Mouse (Mus musculus): ENCODE measurements around the gene Hoxa1.

Hoxa1 gene

DNA sequence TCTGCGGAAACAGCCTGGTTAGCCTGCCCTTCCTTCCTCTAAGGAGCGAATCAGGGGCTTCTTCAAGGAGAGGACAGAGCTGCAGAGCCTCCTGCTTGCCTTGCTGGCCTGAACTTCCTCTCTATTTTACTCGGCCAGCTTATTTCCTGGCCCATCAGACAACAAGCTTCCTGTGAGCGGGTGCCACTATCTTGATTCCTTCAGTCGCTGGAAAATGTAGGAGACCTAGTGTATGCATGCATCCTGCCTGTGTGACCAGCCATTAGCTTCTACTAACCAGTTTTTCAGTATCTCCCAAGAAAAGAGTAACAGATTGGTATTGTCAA lies 12.7 kb upstream of the Hoxa1 start:
- DNase-seq (ENCODE audit: low spot score) = no peak

DNA sequence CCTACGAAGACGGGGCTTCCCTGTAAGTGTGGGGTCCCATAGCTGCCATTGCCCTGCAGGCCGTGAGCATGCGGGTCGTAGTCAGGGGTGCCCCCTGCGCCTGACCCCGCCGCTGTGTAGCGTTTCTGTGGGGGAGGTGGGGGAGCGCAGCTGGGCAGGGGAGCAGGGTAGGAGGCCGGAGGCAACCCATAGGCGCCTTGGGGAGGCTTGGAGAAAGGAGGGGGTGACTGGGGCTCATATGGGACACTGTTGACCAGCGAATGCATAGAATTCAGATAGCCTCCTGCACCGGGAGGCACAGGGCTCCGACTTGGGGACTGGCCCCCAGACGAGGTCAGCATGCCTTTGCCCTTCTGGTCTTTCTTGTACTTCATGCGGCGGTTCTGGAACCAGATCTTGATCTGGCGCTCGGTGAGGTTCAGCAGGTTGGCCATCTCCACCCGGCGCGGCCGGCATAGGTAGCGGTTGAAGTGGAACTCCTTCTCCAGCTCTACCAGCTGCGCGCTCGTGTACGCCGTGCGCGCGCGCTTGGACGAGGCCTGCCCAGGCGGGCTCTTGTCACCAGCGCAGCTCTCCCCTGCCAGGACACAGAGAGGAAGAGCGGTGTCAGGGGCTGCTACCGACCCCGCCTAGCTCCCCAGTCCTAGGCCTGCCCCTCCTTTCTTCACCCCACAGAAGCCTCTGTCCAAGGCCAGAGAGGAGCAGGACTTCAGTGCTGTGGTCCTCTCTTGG lies 12.2 kb upstream of the Hoxa1 start:
- no peak for DNase-seq (ENCODE audit: low spot score)

DNA sequence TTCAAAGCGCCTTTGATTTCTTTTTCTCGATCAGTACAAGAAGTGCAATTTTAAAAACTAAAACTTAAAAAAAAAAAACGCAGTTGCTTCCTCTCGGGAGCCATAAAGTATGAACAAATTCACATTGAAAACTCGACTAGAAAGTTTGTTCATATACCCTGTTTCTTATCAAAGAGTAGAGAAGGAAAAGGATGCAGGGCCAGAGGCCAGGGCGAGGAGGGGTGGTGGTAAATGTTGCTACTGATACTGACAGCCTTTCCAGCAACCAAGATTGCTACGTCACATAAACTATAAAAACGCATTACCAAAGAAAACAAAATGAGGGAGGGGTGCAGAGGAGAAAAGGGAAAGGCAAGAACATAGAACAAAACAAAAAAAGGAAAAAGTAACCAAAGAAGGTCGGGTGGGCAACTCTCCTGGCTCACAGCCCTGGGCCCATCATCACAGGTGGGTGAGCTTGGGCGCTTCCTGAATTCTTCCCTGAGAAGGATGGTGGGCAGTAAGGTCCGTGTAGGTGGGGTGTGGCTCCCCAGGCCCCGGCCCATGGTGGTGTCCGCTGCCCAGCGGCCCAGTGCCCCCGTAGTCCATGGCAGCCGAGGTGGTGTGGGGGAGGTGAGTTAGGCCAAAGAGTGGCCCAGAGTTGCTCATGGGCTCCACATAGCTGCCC lies 11.5 kb upstream of the Hoxa1 start:
- DNase-seq (ENCODE audit: low spot score) = no peak

DNA sequence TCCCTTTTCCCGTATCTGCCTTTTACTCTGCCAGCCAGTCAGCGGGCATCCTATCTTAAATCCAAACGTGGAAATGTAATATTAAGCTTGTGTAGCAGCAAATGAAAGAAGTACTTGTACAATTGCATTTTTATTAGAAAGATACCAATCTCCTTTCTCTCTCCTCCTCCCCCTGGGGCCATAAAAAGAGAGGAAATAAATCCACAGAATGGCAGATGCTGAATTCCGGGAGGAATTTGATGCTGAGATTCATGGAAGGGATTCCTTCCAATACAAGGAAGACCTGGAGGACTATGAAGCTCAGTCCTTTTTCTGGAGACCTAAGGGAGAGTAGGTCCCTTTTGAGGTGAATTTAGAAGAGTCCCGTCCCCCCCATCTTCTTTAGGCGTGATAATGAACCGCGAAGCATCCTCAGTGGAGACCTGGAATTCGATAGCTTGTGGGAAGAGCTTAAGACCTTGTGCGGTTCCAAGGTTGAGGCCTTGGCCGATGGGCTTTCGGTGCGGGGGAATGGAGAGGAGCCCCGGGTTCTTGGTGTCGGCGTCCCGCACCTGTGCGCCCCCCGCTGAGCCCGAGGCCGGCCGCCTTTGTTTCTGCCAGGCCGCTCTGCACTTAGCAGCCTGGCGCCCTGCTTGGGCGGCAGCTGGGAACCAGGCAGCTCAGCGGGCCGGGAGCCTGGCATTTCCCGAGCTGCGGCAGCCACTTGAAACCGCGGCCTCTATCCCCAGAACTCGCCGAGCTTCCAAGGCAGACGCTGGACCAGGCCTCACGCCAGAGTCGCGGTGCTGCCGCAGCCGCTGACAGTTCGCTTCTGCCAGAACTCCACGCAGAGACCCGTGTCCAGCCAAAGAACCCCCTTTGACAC lies 10.3 kb upstream of the Hoxa1 start:
- no peak for DNase-seq (ENCODE audit: low spot score)

DNA sequence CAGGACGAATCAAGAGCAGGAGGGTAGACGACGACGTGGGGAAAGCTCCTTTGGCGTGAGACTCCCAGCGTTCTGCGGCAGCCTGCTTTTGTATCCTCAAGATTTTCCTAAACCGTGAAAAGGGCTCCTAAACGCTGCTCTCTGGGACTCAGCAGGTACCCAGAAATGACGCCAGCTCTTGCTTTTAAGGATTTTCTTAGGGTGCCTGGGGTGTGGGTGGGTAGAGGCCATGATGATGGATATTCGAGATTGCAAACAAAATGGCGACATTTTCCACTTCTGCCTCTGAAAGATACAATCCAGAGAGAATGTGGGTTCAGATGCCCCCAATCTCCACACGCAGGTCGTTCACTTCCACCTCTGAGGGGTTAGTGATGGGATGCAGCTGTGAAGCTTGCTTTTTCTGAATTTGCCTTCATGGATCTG lies 9.6 kb upstream of the Hoxa1 start:
- no peak for DNase-seq (ENCODE audit: low spot score)

DNA sequence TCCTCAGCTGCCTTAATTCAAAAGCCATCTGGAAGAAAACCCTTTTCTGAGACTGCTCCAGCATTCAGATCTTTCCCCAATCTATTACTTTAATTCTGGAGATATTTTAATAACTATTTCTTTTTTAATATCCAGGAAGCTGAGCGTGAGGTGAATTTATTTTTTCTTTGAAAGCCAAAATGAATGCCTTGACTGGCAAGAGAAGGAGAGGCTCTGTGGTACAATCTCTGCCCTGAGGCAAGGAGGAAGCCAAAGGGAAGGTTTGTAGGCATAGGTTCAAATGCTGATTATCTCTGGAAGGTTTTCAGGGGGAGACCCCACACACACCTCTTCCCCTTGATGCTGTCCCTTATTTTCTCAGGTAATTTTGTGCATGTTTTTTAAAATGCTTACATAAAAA lies 9.1 kb upstream of the Hoxa1 start:
- no peak for DNase-seq (ENCODE audit: low spot score)

DNA sequence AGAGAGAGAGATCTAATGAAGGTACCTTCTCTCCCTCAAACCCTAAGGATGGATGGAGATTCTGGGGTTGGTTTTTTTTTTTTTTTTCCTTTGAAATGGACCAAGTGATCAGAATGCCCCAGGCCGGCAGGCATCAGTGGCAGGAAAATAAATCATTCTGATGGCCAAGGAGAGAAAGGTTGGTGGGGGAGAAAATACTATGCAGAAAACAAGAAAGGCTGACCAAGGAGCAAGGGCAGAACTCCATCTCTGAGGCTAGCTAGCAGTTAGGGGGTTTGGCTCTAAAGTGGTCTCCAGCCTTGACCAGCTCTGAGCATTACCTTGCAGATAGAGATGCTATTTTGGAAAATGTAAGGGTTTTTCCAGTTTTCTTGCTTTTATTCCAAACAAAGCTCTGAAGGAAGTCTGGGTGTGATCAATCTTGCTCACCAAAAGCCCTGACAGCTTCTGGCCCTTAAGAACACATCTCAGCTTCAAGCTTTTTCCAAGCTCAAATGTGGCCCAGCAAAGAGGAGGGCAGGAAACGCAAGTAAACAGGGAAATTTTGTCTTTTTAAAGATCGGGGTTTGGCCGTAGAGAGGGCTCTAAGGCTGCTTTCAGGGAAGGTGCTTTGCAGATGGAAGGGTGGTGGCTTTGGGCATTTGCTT lies 8.4 kb upstream of the Hoxa1 start:
- no peak for DNase-seq (ENCODE audit: low spot score)

DNA sequence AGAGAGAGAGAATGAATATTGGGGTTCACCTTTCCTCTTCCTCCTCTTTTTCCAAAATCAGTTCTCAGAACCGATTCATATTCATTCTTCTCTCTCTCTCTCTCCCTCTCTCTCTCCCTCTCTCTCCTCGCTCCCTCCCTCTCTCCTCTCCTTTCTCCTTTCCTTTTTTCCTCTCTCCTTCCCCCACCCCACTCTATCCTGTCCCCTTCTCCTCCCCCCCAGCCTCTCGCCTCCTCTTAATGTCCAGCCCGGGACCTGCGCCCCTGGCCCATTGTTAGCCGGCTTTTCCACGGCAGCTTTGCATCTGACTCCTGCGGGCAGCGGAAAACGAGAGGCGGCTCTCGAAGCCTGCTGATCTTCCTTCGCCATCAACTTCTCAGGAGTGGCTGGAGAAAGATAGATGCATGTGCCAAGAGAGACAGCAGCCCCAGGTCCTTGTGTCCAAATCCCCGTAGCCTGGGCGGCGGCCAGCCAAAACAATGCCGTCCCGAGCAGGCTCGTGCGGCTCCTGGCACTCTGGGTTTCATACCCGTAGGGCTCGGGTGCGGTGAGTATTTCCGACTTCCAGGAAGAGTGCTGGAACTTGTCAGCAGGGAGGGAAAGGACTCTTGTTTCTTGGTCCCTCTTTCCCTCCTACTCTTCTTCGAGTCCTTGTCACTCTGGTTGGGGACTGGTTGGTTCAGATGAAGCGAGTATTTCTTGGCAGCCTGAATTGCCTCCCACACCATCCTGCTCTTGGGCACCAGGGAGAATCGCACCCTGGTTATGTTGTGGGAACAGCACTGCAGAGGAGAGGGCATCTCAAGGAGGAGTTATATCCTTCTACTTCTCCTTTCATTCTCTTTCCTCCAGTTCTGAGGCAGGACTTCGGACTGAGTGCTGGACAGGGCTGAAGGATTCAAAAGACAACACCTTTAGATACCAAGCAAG lies 7.6 kb upstream of the Hoxa1 start:
- no peak for DNase-seq (ENCODE audit: low spot score)

DNA sequence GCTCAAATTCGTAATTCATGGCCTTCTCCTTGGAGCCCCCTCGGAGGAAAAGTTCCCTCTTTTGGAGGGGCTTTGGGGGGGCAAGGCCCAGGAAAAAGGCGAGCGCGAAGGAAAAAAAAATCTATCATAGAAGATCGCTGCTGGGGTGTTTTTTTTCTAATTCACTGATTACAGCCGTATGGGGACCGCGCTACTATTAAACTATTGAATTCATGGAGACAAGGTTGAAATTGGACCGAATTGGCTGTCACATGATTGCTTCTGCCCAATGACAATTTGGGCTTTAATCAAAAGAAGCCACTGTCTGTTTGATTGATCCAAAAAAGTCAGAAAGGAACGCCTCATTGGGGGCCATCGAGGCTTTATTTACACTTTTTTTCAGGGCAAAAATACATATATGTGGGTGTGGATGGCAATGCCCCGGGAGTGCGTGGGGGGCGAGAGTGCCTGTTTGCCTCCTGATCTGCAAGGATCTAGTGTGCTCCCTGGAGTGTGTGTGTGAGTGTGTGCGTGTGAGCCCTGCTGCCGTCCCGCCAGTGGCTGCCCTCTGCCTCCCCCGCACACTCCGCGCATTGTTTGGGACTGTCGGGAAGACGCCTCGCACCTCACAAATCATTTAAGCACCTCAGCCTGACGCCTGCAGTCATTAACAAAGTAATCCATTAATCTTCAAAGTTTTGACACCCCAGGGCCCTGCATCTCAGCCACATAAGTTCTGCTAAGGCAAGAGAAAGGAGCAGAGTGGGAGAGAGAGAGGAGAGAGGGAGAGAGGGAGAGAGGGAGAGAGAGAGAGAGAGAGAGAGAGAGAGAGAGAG lies 6.7 kb upstream of the Hoxa1 start, which contains the start of gene Hoxa2:
Gene Hoxa2 (minus strand): TSS at position 206 of the 815 bp plus-strand sequence.
- DNase-seq (ENCODE audit: low spot score) = no peak

DNA sequence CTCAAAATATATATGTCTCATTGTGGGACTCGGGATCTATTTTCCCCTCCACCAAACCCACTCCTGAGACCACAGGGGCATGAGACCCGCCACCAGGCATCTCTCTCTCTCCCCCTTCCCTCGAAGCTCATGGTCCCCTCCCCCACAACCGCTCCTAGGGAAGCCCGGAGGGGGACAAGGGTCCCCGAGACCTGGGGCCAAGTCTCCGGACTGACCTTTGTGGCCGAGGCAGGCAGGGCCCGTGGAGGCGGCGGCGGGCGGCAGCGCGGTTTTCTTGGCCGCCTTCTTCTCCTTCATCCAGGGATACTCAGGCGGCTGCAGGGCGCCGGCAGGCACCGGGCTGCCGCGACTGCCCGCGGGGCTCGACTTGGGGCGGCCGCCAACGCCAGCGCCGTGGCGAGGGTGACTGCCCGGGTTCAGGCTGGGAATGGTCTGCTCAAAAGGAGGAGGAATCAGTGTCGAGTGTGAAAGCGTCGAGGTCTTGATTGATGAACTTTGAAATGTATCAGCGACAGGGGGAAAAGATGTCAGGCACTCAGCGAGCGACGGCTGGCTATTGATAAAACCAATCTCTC lies 6.0 kb upstream of the Hoxa1 start:
- no peak for DNase-seq (ENCODE audit: low spot score)

DNA sequence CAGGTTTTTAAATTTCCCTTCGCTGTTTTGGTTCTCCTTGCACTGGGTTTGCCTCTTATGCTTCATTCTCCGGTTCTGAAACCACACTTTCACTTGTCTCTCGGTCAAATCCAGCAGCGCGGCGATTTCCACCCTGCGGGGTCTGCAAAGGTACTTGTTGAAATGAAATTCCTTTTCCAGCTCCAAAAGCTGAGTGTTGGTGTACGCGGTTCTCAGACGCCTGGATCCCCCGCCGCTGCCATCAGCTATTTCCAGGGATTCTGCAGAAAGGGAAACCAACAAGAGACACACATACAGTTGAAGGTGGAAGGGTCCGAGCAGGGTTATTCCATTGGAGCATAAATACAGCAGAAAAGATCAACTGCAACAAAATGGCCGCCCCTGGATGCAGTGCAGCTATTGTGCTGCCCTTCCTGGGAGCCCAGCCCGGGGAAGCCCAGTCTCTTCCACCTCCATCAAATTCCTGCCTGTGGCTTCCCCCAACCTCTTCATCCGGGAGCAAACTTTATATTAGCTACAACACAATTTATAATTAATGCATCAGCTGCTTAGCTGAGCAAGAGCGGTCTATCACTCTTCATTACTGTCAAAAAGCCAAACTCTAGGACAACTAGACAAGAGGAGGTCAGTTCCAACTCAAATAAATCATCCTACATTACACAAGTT lies 5.4 kb upstream of the Hoxa1 start:
- DNase-seq (ENCODE audit: low spot score) = no peak

DNA sequence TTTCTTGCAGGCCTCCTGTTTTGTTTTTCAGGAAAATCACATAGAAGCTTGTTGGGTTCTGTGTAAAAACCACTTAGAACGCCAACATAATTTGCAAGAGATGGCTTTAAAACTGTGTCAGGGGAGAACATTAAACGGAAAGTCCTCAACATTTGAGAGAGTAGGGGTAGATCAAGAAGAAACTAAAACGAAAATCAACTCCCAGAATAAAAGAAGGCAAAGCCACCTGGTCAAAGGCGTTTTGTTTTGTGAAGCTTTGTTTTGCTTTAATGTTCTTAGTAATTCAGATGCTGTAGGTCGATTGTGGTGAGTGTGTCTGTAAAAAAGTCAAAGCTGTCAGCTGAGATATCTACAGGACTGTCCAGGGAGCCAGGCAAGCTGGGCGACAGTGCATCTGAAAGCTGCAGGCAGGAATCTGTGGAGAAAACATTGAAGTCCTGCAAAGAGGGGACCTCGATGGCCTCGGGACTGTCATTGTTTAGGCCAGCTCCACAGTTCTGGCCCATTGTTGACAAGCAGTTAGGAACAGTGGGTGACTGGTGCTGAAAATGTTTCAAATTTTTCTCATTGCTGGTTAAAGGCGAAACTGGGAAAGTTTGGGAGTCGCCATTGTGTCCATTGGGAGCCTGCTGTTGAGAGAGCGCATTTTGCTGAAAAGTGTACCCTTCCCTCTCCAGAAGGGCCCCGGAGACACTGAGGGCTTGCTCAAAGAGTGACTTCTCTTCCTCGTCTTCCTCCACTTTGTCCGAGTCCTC lies 4.7 kb upstream of the Hoxa1 start:
- DNase-seq (ENCODE audit: low spot score) = no peak

DNA sequence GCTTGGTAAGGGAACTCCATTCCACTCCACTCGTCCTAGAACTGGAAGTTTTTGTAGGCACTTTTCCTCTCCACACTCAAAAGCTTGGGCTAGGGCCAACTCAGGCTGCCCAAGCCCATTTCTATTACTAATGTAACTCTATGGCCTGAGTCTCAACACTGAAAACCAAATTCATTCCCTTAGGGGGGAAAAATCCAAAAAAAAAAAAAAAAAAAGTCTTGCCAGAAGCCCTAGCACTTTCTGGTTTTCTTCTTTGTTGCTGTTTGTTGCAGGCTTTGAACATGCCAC lies 3.9 kb upstream of the Hoxa1 start:
- DNase-seq (ENCODE audit: low spot score) = no peak

DNA sequence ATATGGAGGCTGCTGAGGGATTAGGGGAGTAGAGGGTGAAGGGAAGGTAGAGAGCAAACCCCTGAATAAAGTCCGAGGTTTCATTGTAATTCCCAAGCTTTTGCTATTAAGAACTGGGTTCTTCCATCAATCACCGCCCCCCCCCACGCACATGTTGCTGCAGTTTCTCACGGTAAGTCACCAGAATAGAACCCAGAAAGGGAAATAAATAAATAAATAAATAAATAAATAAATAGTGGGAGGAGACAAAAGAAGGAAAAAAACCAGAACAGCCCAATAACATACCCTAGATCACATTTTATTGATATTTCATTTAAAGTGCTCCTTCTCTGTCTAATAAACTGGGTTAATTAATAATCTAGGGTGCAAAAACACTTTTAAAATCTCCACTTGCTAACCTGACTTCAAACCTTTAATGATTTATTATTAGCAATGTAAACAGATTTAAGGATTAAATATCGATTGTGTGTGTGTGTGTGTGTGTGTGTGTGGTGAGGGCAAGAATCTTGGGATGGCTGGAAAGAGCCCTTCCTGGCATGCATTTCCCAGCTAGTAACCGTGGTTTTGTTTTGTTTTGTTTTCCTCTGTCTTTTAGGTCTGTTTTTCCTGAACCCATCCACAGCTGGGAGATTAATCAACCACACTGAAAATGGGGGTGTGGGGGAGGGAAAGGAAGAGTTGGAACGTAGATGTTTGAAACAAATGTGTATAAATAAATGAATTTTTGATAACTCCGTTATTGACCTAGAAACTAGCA lies 3.4 kb upstream of the Hoxa1 start:
- no peak for DNase-seq (ENCODE audit: low spot score)

DNA sequence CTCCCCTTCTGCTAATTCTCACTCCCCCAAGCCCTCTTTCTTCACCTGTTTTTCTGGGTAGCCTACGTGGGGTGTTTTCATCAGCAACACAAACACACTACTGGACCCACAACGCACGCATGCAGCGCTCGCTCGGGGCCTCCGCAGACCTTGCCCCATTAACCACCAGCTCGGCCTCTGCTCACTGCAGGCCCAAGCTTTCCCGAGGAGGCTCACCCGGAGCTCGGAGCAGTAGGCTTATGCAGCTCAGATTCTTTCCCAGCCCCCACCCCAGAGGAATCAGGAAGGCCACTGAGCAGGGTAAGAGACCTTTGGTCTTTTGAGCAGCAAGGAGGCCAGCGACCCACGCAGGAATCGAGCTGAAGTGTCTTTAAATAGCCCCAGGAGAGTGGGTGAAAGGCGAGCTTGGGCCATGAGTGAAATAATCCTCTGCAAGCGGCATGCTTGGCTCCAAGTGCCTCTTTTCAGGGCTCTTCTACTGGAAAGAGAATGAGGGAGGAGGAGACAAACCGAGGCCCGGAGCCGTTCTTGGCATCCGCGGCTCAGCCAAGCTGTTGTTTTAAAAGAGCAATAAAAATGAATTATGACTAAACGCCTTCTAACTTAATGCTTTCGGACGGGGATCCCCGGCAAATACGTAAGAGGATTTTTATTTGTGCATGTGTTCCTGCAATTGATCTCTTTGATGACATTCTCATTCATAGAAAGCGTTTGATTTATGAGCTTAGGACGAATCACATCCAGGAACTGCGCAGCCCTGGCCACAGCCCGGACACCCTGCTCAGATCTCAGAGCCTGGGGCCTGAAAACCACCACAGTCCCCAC lies 2.6 kb upstream of the Hoxa1 start:
- no peak for DNase-seq (ENCODE audit: low spot score)

DNA sequence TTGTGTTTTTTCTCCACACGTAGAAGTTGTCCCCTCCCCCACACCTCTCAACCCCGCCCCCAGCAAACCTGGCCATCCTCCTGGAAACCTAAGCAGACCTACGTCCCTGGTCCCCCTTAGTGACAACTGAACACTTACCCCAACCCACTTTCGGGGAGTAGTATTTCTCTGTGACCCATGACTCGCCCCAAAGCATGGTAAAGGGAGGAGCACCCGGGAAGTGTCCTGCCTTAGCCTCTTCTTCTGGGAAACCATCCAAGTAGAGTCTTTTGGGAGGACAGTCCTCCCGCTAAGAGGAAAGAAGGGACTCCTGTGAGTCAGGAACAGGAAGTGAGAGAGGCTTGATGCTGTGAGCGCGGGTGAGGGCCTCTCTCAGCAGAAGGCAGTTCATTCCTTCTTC lies 1.9 kb upstream of the Hoxa1 start:
- DNase-seq (ENCODE audit: low spot score) = no peak

DNA sequence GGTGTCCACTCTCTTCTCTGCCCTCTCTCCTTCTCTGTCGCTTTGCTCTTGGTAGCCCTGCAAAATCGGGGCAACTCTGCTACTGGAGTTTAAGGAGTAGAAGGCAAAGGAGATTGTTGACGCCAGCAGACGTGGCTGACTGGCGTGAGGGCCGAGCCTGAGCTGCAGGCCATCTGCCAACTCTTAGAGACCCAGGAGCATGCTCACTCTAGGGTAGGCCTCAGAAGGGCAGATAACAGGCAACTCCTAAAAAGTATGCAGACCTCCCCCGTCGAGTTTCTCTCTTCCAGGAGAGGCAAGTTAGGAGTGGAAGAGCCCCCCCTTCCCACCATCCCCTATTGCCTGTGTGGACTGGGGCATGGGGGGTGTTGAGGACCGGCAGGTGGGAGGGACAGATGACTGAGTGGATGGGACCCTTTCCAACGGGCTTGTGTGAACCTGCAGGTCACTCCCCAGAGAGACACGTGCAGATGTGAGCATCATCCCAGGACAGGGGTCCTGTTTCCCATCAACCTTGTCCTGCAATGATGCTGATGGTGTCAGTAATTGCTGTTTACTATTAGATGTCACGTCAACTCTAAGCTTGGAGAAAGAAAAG lies 1.1 kb upstream of the Hoxa1 start:
- DNase-seq (ENCODE audit: low spot score) = no peak

Data from left cerebral cortex, adult 11 months (tissue).